Mouse (Mus musculus): ENCODE measurements around the gene Ppp1r16b. TPM values are rescaled to one million over a fixed set of nuclear protein-coding genes. Genes with fewer than 3 reads are reported as not detected.

Gene Ppp1r16b
- 4.3 TPM for polyA plus RNA-seq (2014; fragmentation: Illumina TruSeq; extraction: RNeasy Lipid Tissue Mini Kit (QIAGEN cat#74804); ENCODE audit: low read depth, low replicate concordance)

GRCm38 (mm10) chr2:158665098-158665497 is at the start of gene Ppp1r16b:
TSS of gene Ppp1r16b (plus strand) at chr2:158665398.

GRCm38 (mm10) chr2:158624718-158625222 is 40.4 kb upstream of the Ppp1r16b start, which contains the start of gene Actr5:
TSS of gene Actr5 (plus strand) at chr2:158624888.

GRCm38 (mm10) chr2:158767742-158768339 is 102.6 kb downstream of the Ppp1r16b start, which contains the start of gene Fam83d:
TSS of gene Fam83d (plus strand) at chr2:158768093.

GRCm38 (mm10) chr2:158794494-158795004 is 129.4 kb downstream of the Ppp1r16b start, which contains the start of gene Dhx35:
TSS of gene Dhx35 (plus strand) at chr2:158794807.

Other genes with a start within 250 kb of the Ppp1r16b start
- 6.1 TPM for gene Adig, start 162.8 kb upstream of the Ppp1r16b start, polyA plus RNA-seq (2014; fragmentation: Illumina TruSeq; extraction: RNeasy Lipid Tissue Mini Kit (QIAGEN cat#74804); ENCODE audit: low read depth, low replicate concordance)
- gene Arhgap40, start 152.6 kb upstream of the Ppp1r16b start, polyA plus RNA-seq (2014; fragmentation: Illumina TruSeq; extraction: RNeasy Lipid Tissue Mini Kit (QIAGEN cat#74804); ENCODE audit: low read depth, low replicate concordance): not detected
- gene Slc32a1, start 54.6 kb upstream of the Ppp1r16b start, polyA plus RNA-seq (2014; fragmentation: Illumina TruSeq; extraction: RNeasy Lipid Tissue Mini Kit (QIAGEN cat#74804); ENCODE audit: low read depth, low replicate concordance): not detected
- gene Actr5, start 40.5 kb upstream of the Ppp1r16b start, polyA plus RNA-seq (2014; fragmentation: Illumina TruSeq; extraction: RNeasy Lipid Tissue Mini Kit (QIAGEN cat#74804); ENCODE audit: low read depth, low replicate concordance): 9.4 TPM
- 0.26 TPM for gene Fam83d, start 102.7 kb downstream of the Ppp1r16b start, polyA plus RNA-seq (2014; fragmentation: Illumina TruSeq; extraction: RNeasy Lipid Tissue Mini Kit (QIAGEN cat#74804); ENCODE audit: low read depth, low replicate concordance)
- 14.9 TPM for gene Dhx35, start 129.4 kb downstream of the Ppp1r16b start, polyA plus RNA-seq (2014; fragmentation: Illumina TruSeq; extraction: RNeasy Lipid Tissue Mini Kit (QIAGEN cat#74804); ENCODE audit: low read depth, low replicate concordance)